Mouse (Mus musculus) E14TG2a.4 (cell line): ENCODE measurements around the gene Muc1.

Experiments used
- H3K27me3 ChIP-seq: 2 replicates; pipeline ENCODE4 v1.6.1; 2014; ENCODE audit warnings: low read length, control low read depth; ENCODE audit not compliant: insufficient read depth
- H3K36me3 ChIP-seq: 2 replicates; pipeline ENCODE4 v1.6.1; 2014; ENCODE audit warnings: low read length, control low read depth; ENCODE audit not compliant: insufficient read depth
- H3K4me1 ChIP-seq: replicated peaks from 2 replicates; pipeline ENCODE4 v1.6.1; 2014; ENCODE audit warnings: low read depth, low read length, control low read depth
- H3K4me3 ChIP-seq: replicated peaks from 2 replicates; pipeline ENCODE4 v1.5.1; 2014; ENCODE audit warnings: mild to moderate bottlenecking, low read length
- H3K9me3 ChIP-seq: 2 replicates; pipeline ENCODE4 v1.6.1; 2014; ENCODE audit warnings: low read length, control low read depth
- CTCF ChIP-seq: conservative IDR thresholded peaks from 2 replicates; pipeline ENCODE4 v1.5.1; 2014; ENCODE audit warnings: low read length
- NANOG ChIP-seq: IDR thresholded peaks from 2 replicates; pipeline ENCODE4 v1.6.1; 2014; ENCODE audit warnings: borderline replicate concordance, low read length, mixed read lengths
- POU5F1 ChIP-seq: IDR thresholded peaks from 2 replicates; pipeline ENCODE4 v1.6.1; 2014; ENCODE audit warnings: low read length, borderline replicate concordance

The Muc1 gene

GRCm38 (mm10) chr3:89226900-89227299 is 2.0 kb upstream of the Muc1 start, which contains the start of gene Mtx1:
Mtx1 (minus strand) TSS chr3:89227088.
- H3K4me3 ChIP-seq: peak within 1 kb of the TSS; percentile 80
- H3K27me3 ChIP-seq: peaks cover 17% of the 10 kb centered on the region
- peaks cover 73% of the 10 kb centered on the region for H3K4me1 ChIP-seq
- TF ChIP-seq CTCF: no peak
- TF ChIP-seq POU5F1: no peak
- TF ChIP-seq NANOG: no peak
- peaks cover 16% of the 10 kb centered on the region for H3K36me3 ChIP-seq
- H3K9me3 ChIP-seq: no peaks in the 10 kb centered on the region

- Histone ChIP-seq H3K27me3 (peaks cover 18% of the 10 kb centered on the region), H3K4me1 (peaks cover 78% of the 10 kb centered on the region), H3K4me3 (peak overlapping the region; percentile 80), H3K36me3 (peaks cover 16% of the 10 kb centered on the region), H3K9me3 (no peaks in the 10 kb centered on the region)
- TF ChIP-seq NANOG (no peak), POU5F1 (no peak), CTCF (no peak)
These were observed 1.3 kb upstream of the Muc1 start for GRCm38 (mm10) chr3:89227307-89228179.

GRCm38 (mm10) chr3:89228180-89228549 is 692 bp upstream of the Muc1 start:
- Histone ChIP-seq H3K4me1 (peaks cover 81% of the 10 kb centered on the region), H3K36me3 (peaks cover 9% of the 10 kb centered on the region), H3K9me3 (no peaks in the 10 kb centered on the region), H3K4me3 (peak overlapping the region; percentile 80), H3K27me3 (peaks cover 21% of the 10 kb centered on the region)
- TF ChIP-seq CTCF: peak; percentile 91
- no peak for TF ChIP-seq NANOG
- no peak for TF ChIP-seq POU5F1

GRCm38 (mm10) chr3:89229276-89229675 is 419 bp downstream of the Muc1 start:
- H3K36me3 ChIP-seq: no peaks in the 10 kb centered on the region
- peak overlapping the region; percentile 80 for H3K4me3 ChIP-seq
- peaks cover 21% of the 10 kb centered on the region for H3K27me3 ChIP-seq
- peaks cover 81% of the 10 kb centered on the region for H3K4me1 ChIP-seq
- H3K9me3 ChIP-seq: no peaks in the 10 kb centered on the region
- TF ChIP-seq NANOG: no peak
- no peak for TF ChIP-seq POU5F1
- TF ChIP-seq CTCF: no peak

GRCm38 (mm10) chr3:89230561-89230960 is 1.7 kb downstream of the Muc1 start:
- H3K27me3 ChIP-seq: peaks cover 32% of the 10 kb centered on the region
- H3K9me3 ChIP-seq: no peaks in the 10 kb centered on the region
- no peak overlapping the region for H3K4me3 ChIP-seq
- H3K4me1 ChIP-seq: peaks cover 81% of the 10 kb centered on the region
- TF ChIP-seq POU5F1: no peak
- TF ChIP-seq CTCF: no peak
- no peak for TF ChIP-seq NANOG
- no peaks in the 10 kb centered on the region for H3K36me3 ChIP-seq

GRCm38 (mm10) chr3:89231345-89231744 is 2.5 kb downstream of the Muc1 start:
- Histone ChIP-seq H3K27me3 (peaks cover 40% of the 10 kb centered on the region), H3K4me3 (no peak overlapping the region), H3K36me3 (no peaks in the 10 kb centered on the region), H3K9me3 (no peaks in the 10 kb centered on the region), H3K4me1 (peaks cover 83% of the 10 kb centered on the region)
- TF ChIP-seq POU5F1 (no peak), NANOG (no peak), CTCF (no peak)

- Histone ChIP-seq H3K36me3 (no peaks in the 10 kb centered on the region), H3K9me3 (no peaks in the 10 kb centered on the region), H3K4me3 (no peak overlapping the region), H3K27me3 (peaks cover 44% of the 10 kb centered on the region), H3K4me1 (peaks cover 82% of the 10 kb centered on the region)
- TF ChIP-seq CTCF (no peak), POU5F1 (no peak), NANOG (no peak)
These were observed 3.0 kb downstream of the Muc1 start for GRCm38 (mm10) chr3:89231772-89232275.

- no peak overlapping the region for H3K4me3 ChIP-seq
These were observed 3.8 kb downstream of the Muc1 start for GRCm38 (mm10) chr3:89232614-89233013.

More at GRCm38 (mm10) chr3:89232614-89233013, 3.8 kb downstream of the Muc1 start:
- Histone ChIP-seq H3K4me1 (peaks cover 83% of the 10 kb centered on the region), H3K36me3 (no peaks in the 10 kb centered on the region), H3K9me3 (no peaks in the 10 kb centered on the region), H3K27me3 (peaks cover 51% of the 10 kb centered on the region)
- TF ChIP-seq POU5F1 (no peak), CTCF (no peak)
